Mouse (Mus musculus): Measurements from ENCODE around the gene Gfy. TPM values are rescaled to one million over a fixed set of nuclear protein-coding genes. Genes with fewer than 3 reads are reported as not detected.

Gfy gene
- polyA plus RNA-seq, 1 experiment from 2014 or later, result not detected

DNA sequence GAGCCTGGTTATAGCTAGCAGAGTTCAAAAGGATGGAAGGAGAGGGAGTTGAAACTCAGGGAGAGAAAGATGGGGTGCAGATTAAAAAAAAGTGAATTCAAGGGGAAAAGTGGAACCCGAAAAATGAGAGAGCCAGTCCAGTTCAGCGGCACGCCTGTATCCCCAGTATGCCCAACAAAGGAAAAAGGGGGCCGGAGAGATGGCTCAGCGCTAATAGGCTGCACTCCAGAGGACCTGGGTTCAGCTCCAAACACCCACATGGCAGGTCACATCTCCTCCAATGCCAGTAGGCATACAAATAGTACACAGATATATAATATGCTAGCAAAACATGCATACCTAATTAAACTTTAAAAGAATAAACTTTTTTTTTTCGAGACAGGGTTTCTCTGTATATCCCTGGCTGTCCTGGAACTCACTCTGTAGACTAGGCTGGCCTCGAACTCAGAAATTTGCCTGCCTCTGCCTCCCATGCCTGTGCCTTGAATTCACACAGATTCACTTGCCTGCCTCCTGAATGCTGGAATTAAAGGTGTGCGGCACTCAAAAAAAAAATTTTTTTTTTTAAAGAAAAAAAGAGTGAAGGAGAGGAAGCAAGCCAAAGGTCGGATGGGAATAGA lies 16.3 kb downstream of the Gfy start:
- 69% methylated on average over 9 of the region's 9 CpGs for WGBS

DNA sequence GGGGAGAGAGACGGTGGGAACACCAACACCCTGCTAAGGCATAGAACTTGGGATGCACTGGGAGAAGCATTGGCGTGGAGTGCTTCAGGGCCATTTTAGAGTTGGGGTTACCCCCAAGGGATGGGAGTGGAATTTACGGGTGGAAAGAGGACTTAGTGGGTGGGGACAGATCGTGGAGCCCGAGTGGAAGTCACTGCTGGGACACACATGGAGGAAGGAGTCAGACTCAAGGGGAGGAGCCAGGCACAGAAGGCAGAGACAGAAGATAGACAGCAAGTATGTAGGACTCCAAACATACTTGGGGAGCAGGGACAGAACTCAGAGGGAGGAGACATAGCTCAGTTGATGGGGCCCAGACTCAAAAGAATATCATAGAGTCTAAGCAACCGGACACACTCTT lies 16.8 kb downstream of the Gfy start:
- Histone ChIP-seq H3K4me3 (peak overlapping the region; percentile 40), H3K36me3 (peaks cover 34% of the 10 kb centered on the region), H3K27me3 (peaks cover 52% of the 10 kb centered on the region), H3K9ac (peak overlapping the region; percentile 48; the same call in 1 of the 2 replicates), H3K4me2 (replicated peaks) (peak overlapping the region; percentile 72), H3K27ac (no peak overlapping the region), H3K9me3 (no peaks in the 10 kb centered on the region), H3K4me1 (peaks cover 13% of the 10 kb centered on the region)
- 0 out of 2 replicates have a peak, but pooled peaks have one; percentile 2 for ATAC-seq (ENCODE audit: low FRiP score, low read depth)
- 25% methylated on average over 6 of the region's 6 CpGs for WGBS

More for the DNA sequence above, 16.3 kb downstream of the Gfy start:
- H3K27ac ChIP-seq, result no peak overlapping the region
- ATAC-seq (ENCODE audit: low FRiP score, low read depth), result no peak
- no peaks in the 10 kb centered on the region for H3K9me3 ChIP-seq
- H3K27me3 ChIP-seq, result peaks cover 58% of the 10 kb centered on the region
- peak overlapping the region; percentile 72; the same call in 1 of the 2 replicates for H3K4me2 ChIP-seq (replicated peaks)
- H3K36me3 ChIP-seq, result peaks cover 28% of the 10 kb centered on the region
- H3K9ac ChIP-seq, result no peak overlapping the region
- H3K4me1 ChIP-seq, result peaks cover 13% of the 10 kb centered on the region
- H3K4me3 ChIP-seq, result peak overlapping the region; percentile 47

DNA sequence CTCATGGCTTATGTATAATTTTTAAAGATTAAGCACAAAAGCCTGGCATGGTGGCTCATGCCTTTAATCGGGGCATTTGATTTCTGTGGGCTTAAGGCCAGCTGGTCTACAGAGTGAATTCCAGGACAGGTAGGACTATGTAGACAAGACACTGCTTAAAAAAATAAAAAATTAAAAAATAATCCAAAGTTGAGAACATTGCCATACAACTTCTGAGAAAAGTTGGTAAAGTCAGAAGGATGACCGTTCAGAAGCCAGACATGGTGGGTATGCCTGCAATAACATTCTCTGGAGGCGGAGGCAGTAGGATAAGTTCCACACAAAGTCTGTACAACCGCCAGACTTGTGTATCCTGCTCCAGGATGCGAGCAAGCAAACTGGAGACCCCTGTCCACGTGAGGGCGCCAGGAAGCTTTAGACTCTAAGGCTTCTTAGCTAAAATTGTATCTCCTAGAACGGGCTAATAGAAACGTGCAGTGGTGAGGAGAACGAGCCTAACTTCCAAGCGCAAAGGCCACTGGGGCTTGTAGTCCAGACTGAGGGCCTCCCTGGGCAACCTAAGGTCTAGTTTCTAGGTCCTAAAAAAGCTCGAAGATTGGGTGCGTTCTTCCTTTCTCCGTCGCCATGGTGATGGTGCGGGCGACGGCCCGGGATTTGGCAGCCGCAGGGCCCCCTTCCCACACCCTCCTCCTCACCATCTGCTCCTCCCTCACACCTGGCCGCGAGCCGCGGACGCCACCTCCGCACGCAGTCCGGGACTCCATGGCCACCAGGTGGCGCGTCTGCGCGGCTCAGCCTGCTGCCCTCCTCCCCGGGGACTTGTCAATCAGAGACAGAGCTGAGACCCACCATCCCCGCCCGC lies 17.5 kb downstream of the Gfy start:
- Histone ChIP-seq H3K4me3 (peak overlapping the region; percentile 40), H3K4me2 (replicated peaks) (peak overlapping the region; percentile 72), H3K9me3 (no peaks in the 10 kb centered on the region), H3K9ac (peak overlapping the region; percentile 48; the same call in 1 of the 2 replicates), H3K27me3 (peaks cover 45% of the 10 kb centered on the region), H3K27ac (no peak overlapping the region), H3K4me1 (peaks cover 13% of the 10 kb centered on the region), H3K36me3 (peaks cover 39% of the 10 kb centered on the region)
- peak; percentile 93 for ATAC-seq (ENCODE audit: low FRiP score, low read depth)
- 5% methylated on average over 35 of the region's 35 CpGs for WGBS

DNA sequence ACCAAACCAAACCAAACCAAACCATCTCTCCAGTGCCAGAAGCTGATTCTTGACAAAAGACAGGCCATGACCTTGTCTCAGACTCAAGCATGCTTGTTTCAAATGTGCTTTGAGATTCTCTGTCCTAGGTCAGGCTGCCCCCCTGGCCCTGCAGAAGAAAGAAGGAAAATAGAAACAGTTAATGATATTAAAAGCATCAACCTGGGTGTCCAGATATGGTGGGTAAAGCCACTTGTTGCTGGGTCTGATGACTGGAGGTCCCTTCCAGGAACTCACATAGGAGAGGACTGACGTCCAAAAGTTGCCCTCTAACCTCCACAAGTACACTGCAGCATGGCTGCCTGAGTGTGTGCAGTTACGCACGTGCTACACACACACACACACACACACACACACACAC lies 18.5 kb downstream of the Gfy start:
- Histone ChIP-seq H3K36me3 (peaks cover 39% of the 10 kb centered on the region), H3K9ac (no peak overlapping the region), H3K9me3 (no peaks in the 10 kb centered on the region), H3K27ac (no peak overlapping the region), H3K4me1 (peaks cover 13% of the 10 kb centered on the region), H3K4me3 (no peak overlapping the region), H3K27me3 (peaks cover 35% of the 10 kb centered on the region), H3K4me2 (replicated peaks) (no peak overlapping the region)
- no peak for ATAC-seq (ENCODE audit: low FRiP score, low read depth)
- WGBS, result 92% methylated on average over 3 of the region's 3 CpGs

DNA sequence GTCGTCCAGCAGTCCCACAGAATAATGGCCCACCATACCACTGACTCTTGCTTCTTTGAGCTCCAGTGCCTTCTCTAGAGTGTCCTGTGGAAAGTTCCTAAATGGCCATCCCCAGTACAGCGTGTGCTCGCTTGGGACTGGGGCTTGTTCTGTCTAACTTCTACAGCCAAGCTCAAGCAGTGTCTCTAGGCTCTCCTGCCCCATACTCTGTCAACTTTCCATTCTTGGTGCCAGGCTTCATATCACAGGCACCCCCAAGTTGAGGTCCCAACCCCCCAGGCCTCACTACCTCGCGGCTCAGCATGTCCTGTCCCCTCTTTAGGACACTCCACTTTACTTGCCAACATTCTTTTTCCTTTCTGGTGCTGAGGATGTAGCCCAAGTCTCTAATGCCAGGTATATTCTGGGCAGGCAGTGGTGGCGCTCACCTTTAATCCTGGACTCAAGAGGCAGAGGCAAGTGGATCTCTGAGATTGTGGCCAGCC lies 19.0 kb downstream of the Gfy start:
- Histone ChIP-seq H3K9ac (no peak overlapping the region), H3K4me3 (no peak overlapping the region), H3K4me1 (peaks cover 15% of the 10 kb centered on the region), H3K4me2 (replicated peaks) (no peak overlapping the region), H3K36me3 (peaks cover 39% of the 10 kb centered on the region), H3K27me3 (peaks cover 30% of the 10 kb centered on the region), H3K27ac (no peak overlapping the region), H3K9me3 (no peaks in the 10 kb centered on the region)
- 91% methylated on average over 6 of the region's 6 CpGs for WGBS
- ATAC-seq (ENCODE audit: low FRiP score, low read depth), result no peak

DNA sequence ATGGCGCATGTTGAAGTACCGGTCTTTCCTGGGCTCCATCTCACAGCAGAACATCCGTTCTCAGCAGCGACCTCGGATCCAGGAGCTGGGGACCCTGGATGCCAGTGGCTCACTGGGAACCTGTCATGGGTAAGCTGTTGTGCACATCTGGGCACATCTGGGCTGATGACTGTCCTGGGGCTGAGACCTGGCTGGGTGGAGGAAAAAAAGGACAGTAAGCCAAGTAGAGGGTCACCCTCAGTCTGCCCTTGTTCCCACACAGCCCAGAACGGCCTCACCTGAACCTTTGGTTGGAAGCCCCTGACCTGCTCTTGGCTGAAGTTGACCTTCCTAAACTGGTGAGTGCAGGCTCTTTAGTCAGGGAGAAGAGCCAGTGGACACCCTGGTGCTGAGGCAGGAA lies 20.4 kb downstream of the Gfy start:
- Histone ChIP-seq H3K27me3 (peaks cover 17% of the 10 kb centered on the region), H3K9ac (no peak overlapping the region), H3K36me3 (peaks cover 39% of the 10 kb centered on the region), H3K9me3 (no peaks in the 10 kb centered on the region), H3K4me3 (no peak overlapping the region), H3K4me2 (replicated peaks) (no peak overlapping the region), H3K4me1 (peaks cover 20% of the 10 kb centered on the region), H3K27ac (no peak overlapping the region)
- WGBS, result 96% methylated on average over 6 of the region's 6 CpGs
- no peak for ATAC-seq (ENCODE audit: low FRiP score, low read depth)

DNA sequence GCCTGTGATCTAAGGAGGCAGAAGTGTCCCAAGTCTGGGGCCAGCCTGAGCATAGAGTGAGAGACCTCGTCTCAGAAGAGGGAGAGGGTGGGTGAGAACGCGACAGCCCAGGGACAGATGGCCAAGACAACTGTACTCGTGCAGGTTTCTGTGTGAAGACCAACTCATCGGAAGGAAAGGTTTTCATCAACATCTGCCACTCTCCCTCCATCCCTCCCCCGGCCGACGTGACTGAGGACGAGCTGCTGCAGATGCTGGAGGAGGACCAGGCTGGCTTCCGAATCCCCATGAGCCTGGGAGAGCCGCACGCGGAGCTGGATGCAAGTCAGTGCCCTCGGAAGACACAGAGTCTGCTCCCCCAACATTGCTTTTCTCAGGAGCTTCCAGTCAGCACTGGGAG lies 21.9 kb downstream of the Gfy start:
- no peak for ATAC-seq (ENCODE audit: low FRiP score, low read depth)
- 86% methylated on average over 14 of the region's 14 CpGs for WGBS

DNA sequence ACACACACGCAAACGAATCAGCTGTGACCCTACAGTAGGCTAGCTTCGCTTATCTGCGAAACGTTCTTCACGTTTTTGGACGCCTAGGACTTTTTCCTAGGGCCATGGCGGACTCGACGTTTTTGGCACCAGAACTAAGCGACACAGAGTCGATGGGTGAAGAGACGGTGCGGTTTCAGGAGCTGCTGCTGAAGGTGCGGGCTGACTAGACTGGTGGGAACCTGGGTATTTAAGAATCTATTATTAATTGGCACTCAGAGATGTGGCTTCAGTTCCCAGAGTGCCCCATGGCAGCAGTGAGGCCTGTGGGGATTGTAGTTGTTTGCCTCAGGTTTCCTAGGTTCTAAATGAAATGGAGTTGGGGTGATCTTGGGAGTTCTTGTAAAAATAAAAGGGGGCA lies 23.2 kb downstream of the Gfy start:
- Histone ChIP-seq H3K4me3 (no peak overlapping the region), H3K9ac (no peak overlapping the region), H3K27me3 (no peaks in the 10 kb centered on the region), H3K4me1 (peaks cover 23% of the 10 kb centered on the region), H3K4me2 (replicated peaks) (no peak overlapping the region), H3K36me3 (peaks cover 39% of the 10 kb centered on the region), H3K9me3 (no peaks in the 10 kb centered on the region), H3K27ac (no peak overlapping the region)
- ATAC-seq (ENCODE audit: low FRiP score, low read depth), result no peak
- 96% methylated on average over 15 of the region's 15 CpGs for WGBS

More for the DNA sequence above, 21.9 kb downstream of the Gfy start:
- H3K9me3 ChIP-seq, result no peaks in the 10 kb centered on the region
- H3K36me3 ChIP-seq, result peaks cover 39% of the 10 kb centered on the region
- H3K4me2 ChIP-seq (replicated peaks), result no peak overlapping the region
- peaks cover 19% of the 10 kb centered on the region for H3K4me1 ChIP-seq
- peaks cover 1% of the 10 kb centered on the region for H3K27me3 ChIP-seq
- no peak overlapping the region for H3K4me3 ChIP-seq
- no peak overlapping the region for H3K9ac ChIP-seq
- H3K27ac ChIP-seq, result no peak overlapping the region

DNA sequence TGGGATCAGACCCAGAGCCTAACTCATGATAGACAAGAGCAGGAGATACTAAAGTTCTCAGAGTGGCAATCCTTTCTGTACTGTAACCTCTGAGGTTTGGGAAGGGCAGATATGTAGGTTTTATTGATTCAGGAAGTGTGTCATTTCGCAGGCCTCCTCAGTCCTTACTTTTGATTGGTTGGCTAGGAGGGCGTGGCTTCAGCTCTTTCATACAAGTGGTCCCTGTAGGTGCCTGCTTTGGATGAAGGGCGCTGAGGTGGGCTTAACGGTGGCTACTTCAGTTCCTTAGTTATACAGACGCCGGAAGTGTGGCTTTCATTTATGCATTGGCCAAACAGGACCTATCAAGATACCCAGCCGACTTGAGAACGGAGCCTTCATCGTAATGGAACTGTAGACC lies 23.8 kb downstream of the Gfy start:
- H3K4me1 ChIP-seq, result peaks cover 29% of the 10 kb centered on the region
- peaks cover 36% of the 10 kb centered on the region for H3K36me3 ChIP-seq
- H3K4me2 ChIP-seq (replicated peaks), result peak overlapping the region; percentile 80
- 82% methylated on average over 9 of the region's 9 CpGs for WGBS
- no peaks in the 10 kb centered on the region for H3K27me3 ChIP-seq
- ATAC-seq (ENCODE audit: low FRiP score, low read depth), result no peak
- H3K9me3 ChIP-seq, result no peaks in the 10 kb centered on the region
- H3K4me3 ChIP-seq, result peak overlapping the region; percentile 64; the same call in 1 of the 2 replicates
- no peak overlapping the region for H3K9ac ChIP-seq
- 0 out of 2 replicates have a peak overlapping the region, but pooled peaks have one; percentile 39 for H3K27ac ChIP-seq

DNA sequence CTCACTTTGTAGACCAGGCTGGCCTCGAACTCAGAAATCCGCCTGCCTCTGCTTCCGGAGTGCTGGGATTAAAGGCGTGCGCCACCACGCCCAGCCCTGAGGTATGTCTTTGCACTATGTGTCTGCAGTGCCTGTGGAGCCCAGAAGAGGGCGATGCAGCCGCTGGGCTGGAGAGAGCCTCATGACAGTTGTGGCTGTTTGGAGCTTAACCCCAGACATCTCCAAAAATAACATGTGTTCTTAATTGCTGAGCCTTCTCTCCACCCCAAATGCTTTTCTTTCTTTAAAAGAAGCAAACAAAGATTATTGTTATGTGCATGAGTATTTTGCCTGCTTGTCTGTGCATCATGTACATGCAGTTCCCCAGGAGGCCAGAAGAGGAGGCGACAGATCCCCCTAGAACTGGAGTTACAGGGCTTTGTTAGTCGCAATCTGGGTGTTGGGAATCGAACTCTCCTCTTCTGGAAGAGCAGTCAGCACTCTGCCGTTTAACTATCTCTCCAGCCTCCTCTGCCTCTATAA lies 24.3 kb downstream of the Gfy start:
- Histone ChIP-seq H3K4me2 (replicated peaks) (peak overlapping the region; percentile 80), H3K9me3 (no peaks in the 10 kb centered on the region), H3K9ac (0 out of 2 replicates have a peak overlapping the region, but pooled peaks have one; percentile 25), H3K27me3 (no peaks in the 10 kb centered on the region), H3K27ac (peak overlapping the region; percentile 39; the same call in 1 of the 2 replicates), H3K4me1 (peaks cover 34% of the 10 kb centered on the region), H3K4me3 (peak overlapping the region; percentile 64), H3K36me3 (peaks cover 30% of the 10 kb centered on the region)
- 0 out of 2 replicates have a peak, but pooled peaks have one; percentile 0 for ATAC-seq (ENCODE audit: low FRiP score, low read depth)
- 85% methylated on average over 12 of the region's 12 CpGs for WGBS

DNA sequence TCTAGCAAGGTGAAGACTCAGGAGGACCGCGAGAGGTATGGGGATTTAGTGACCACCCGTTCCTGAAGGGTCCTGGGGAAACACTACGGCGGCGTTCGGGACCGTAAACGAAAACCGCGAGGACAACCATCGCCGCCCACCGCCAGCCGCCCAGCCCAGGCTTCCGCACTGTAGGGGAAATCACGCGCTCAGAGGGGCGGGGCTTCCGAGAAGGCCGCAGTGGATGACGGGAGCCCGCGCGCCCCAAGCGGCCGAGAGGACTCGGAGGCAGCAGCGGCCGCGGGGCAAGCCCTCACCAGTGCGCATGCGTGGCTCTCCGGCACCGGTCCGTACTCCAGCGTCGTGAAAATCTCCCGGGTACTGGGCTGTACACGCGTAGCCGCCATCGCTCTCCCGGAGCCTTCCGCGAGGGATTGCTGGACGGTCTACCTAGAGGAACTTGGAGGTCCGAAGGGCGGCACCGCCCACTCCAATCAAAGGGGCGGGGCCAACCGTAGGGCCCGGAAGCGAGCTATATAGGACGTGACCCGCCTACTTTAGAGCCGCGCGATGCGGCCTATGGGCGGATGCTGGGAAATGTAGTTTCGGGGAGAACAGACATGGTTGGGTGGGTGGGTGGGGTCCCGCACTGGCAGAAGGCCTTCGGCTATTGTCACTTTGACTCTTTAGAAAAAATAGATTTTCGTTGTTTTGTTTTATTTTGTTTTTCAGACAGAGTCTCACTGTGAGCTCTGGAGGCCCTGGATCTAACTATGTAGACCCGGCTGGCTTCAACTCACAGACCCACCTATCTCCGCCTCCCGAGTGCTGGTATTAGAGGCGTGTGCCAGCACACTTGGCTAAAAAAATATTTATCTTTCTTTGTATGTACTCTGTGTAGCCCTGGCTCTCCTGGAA lies 25.0 kb downstream of the Gfy start, which contains the start of the genes Pih1d1 and Aldh16a1:
Gene Pih1d1, plus strand, starts transcription at position 208 of the 897 bp plus-strand sequence.
Gene Aldh16a1, minus strand, starts transcription at position 489 of the 897 bp plus-strand sequence.
- H3K9me3 ChIP-seq, result no peaks in the 10 kb centered on the region
- peak; percentile 97 for ATAC-seq (ENCODE audit: low FRiP score, low read depth)
- peak within 1 kb of the TSS; percentile 64 for H3K4me3 ChIP-seq
- H3K4me1 ChIP-seq, result peaks cover 35% of the 10 kb centered on the region
- WGBS, result 4% methylated on average over 69 of the region's 69 CpGs
- H3K27me3 ChIP-seq, result no peaks in the 10 kb centered on the region
- H3K9ac ChIP-seq, result peak within 1 kb of the TSS; percentile 84
- peak within 1 kb of the TSS; percentile 95 for H3K27ac ChIP-seq
- H3K36me3 ChIP-seq, result peaks cover 23% of the 10 kb centered on the region
- peak within 1 kb of the TSS; percentile 80 for H3K4me2 ChIP-seq (replicated peaks)
